Mouse (Mus musculus): ENCODE data around the gene Sap30bp. TPM values are rescaled to one million over a fixed set of nuclear protein-coding genes. Genes with fewer than 3 reads are reported as not detected.
A peak's percentile ranks its signal among the peaks of the same experiment; 100 is the strongest.

Gene Sap30bp
- total RNA-seq, 2 experiments from 2014 or later, result 52.6 to 53.4 TPM

- DNase-seq (ENCODE audit: low spot score in 2 of 2), result peak; percentile 79 to 86
Observed at GRCm38 (mm10) chr11:115999538-116000143, 66.6 kb downstream of the Sap30bp start.

- no peak for DNase-seq (ENCODE audit: low spot score in 2 of 2)
Observed at GRCm38 (mm10) chr11:116000607-116001006, 67.5 kb downstream of the Sap30bp start.

GRCm38 (mm10) chr11:116001725-116002124 is 68.6 kb downstream of the Sap30bp start:
- DNase-seq (ENCODE audit: low spot score in 2 of 2), result no peak

GRCm38 (mm10) chr11:116002894-116003293 is 69.8 kb downstream of the Sap30bp start:
- DNase-seq (ENCODE audit: low spot score in 2 of 2), result no peak

GRCm38 (mm10) chr11:116004186-116004823 is 71.2 kb downstream of the Sap30bp start:
- no peak for DNase-seq (ENCODE audit: low spot score in 2 of 2)

- DNase-seq (ENCODE audit: low spot score in 2 of 2), result peak; percentile 64 to 80
Observed at GRCm38 (mm10) chr11:116004840-116005700, 72.0 kb downstream of the Sap30bp start.

GRCm38 (mm10) chr11:116005701-116006419 is 72.8 kb downstream of the Sap30bp start:
- DNase-seq (ENCODE audit: low spot score in 2 of 2), result no peak

- DNase-seq (ENCODE audit: low spot score in 2 of 2), result no peak
Observed at GRCm38 (mm10) chr11:116007095-116007850, 74.2 kb downstream of the Sap30bp start.

GRCm38 (mm10) chr11:116008411-116008810 is 75.3 kb downstream of the Sap30bp start:
- no peak for DNase-seq (ENCODE audit: low spot score in 2 of 2)

GRCm38 (mm10) chr11:116008832-116009375 is 75.8 kb downstream of the Sap30bp start:
- no peak for DNase-seq (ENCODE audit: low spot score in 2 of 2)

- no peak for DNase-seq (ENCODE audit: low spot score in 2 of 2)
Observed at GRCm38 (mm10) chr11:116009661-116010060, 76.6 kb downstream of the Sap30bp start.

GRCm38 (mm10) chr11:116010146-116010545 is 77.1 kb downstream of the Sap30bp start:
- no peak for DNase-seq (ENCODE audit: low spot score in 2 of 2)

GRCm38 (mm10) chr11:116010948-116011347 is 77.9 kb downstream of the Sap30bp start:
- DNase-seq (ENCODE audit: low spot score in 2 of 2), result no peak

- DNase-seq (ENCODE audit: low spot score in 2 of 2), result no peak
Observed at GRCm38 (mm10) chr11:116011529-116012261, 78.6 kb downstream of the Sap30bp start.

GRCm38 (mm10) chr11:116012262-116012947 is 79.3 kb downstream of the Sap30bp start, which contains the start of gene Galk1:
Gene Galk1 (minus strand): TSS chr11:116012719.
- DNase-seq (ENCODE audit: low spot score in 2 of 2), result peak; percentile 69 to 80

GRCm38 (mm10) chr11:116014821-116015220 is 81.7 kb downstream of the Sap30bp start:
- no peak for DNase-seq (ENCODE audit: low spot score in 2 of 2)
